Mouse (Mus musculus): ENCODE results near the gene Clasp1. TPM values are rescaled to one million over a fixed set of nuclear protein-coding genes. Genes with fewer than 3 reads are reported as not detected.

Gene Clasp1
- total and polyA plus RNA-seq, 3 experiments: 13.9 to 21.3 TPM; not detected in 1

- no peak for DNase-seq (ENCODE audit: low read depth, low spot score)
- TF ChIP-seq NRF1 (IDR thresholded peaks at IDR 0.05; ENCODE audit: insufficient read depth, low read depth, low read length, poor library complexity, severe bottlenecking): no peak
- no peak for TF ChIP-seq POLR2AphosphoS2 (IDR thresholded peaks at IDR 0.05; ENCODE audit: low read length)
- no peak for TF ChIP-seq CHD2 (IDR thresholded peaks at IDR 0.05; ENCODE audit: low read length)
- TF ChIP-seq MAX (IDR thresholded peaks at IDR 0.05; ENCODE audit: low read length): no peak
- TF ChIP-seq MEF2A (IDR thresholded peaks at IDR 0.05; ENCODE audit: extremely low read depth, insufficient replicate concordance, low read depth, low read length, poor library complexity, severe bottlenecking): no peak
- TF ChIP-seq TBP (IDR thresholded peaks at IDR 0.05; ENCODE audit: low read depth, low read length): no peak
- no peak for TF ChIP-seq ZMIZ1 (IDR thresholded peaks at IDR 0.05; ENCODE audit: low read depth, low read length)
- no peak for TF ChIP-seq UBTF (IDR thresholded peaks at IDR 0.05; ENCODE audit: borderline replicate concordance, insufficient read depth, low read depth, low read length)
- TF ChIP-seq ZNF384 (IDR thresholded peaks at IDR 0.05; ENCODE audit: low read depth, low read length): no peak
- TF ChIP-seq CHD1 (IDR thresholded peaks at IDR 0.05; ENCODE audit: low read depth, low read length): no peak
- no peak for TF ChIP-seq ZKSCAN1 (IDR thresholded peaks at IDR 0.05; ENCODE audit: low read depth, low read length)
- TF ChIP-seq USF2 (IDR thresholded peaks at IDR 0.05; ENCODE audit: borderline replicate concordance in 1 of 2, insufficient read depth in 1 of 2, low read depth in 1 of 2, low read length in 2 of 2): no peak
- TF ChIP-seq BHLHE40 (IDR thresholded peaks at IDR 0.05; ENCODE audit: borderline replicate concordance, low read depth, low read length): no peak
- no peak for TF ChIP-seq RAD21 (IDR thresholded peaks at IDR 0.05; ENCODE audit: low read depth, low read length)
- TF ChIP-seq ZC3H11A (IDR thresholded peaks at IDR 0.05; ENCODE audit: low read depth, low read length): no peak
- no peaks in the 10 kb centered on the region for H3K36me3 ChIP-seq (ENCODE audit: control insufficient read depth in 1 of 2, insufficient read depth in 2 of 2, low read length in 2 of 2)
- H3K79me2 ChIP-seq (ENCODE audit: control insufficient read depth, insufficient read depth, low read length, poor library complexity): no peaks in the 10 kb centered on the region
- H3K4me3 ChIP-seq (ENCODE audit: control insufficient read depth in 1 of 2, insufficient read depth in 1 of 2, low read depth in 2 of 2, low read length in 2 of 2): no peak overlapping the region
- H3K4me1 ChIP-seq (ENCODE audit: control insufficient read depth in 1 of 2, insufficient read depth in 2 of 2, low read length in 2 of 2): no peaks in the 10 kb centered on the region
- H3K27me3 ChIP-seq (ENCODE audit: control insufficient read depth in 1 of 2, insufficient read depth in 2 of 2, low read length in 2 of 2): no peaks in the 10 kb centered on the region
- no peak overlapping the region for H3K27ac ChIP-seq (ENCODE audit: control insufficient read depth, low read depth, low read length)
- no peak overlapping the region for H3K9ac ChIP-seq (ENCODE audit: control insufficient read depth, low read depth, low read length, poor library complexity, severe bottlenecking)
- H3K9me3 ChIP-seq (replicated peaks; ENCODE audit: insufficient read depth, low read length): no peaks in the 10 kb centered on the region
Measured at GRCm38 (mm10) chr1:118660880-118661465, 272.1 kb downstream of the Clasp1 start.

Other genes starting within 250 kb of the Clasp1 start
- not detected in 2 replicates for gene Gm29106, start 212.5 kb upstream of the Clasp1 start, total RNA-seq (2012; rRNA removed)
- under 1 TPM in 1 of 2 experiments, not detected in 1; 0.06 TPM for gene Gm29106, start 212.5 kb upstream of the Clasp1 start, polyA plus RNA-seq (2012; ENCODE audit: insufficient read depth in 1 of 2, insufficient read length in 2 of 2, low read depth in 1 of 2, low replicate concordance in 2 of 2, missing spikeins in 1 of 2)
- 164 and 167 TPM in 2 replicates for gene Tsn, start 77.3 kb upstream of the Clasp1 start, total RNA-seq (2012; rRNA removed)
- 100 to 1,000 TPM; 119 to 378 TPM for gene Tsn, start 77.3 kb upstream of the Clasp1 start, polyA plus RNA-seq (2012; ENCODE audit: insufficient read depth in 1 of 2, insufficient read length in 2 of 2, low read depth in 1 of 2, low replicate concordance in 2 of 2, missing spikeins in 1 of 2)
- gene Nifk, start 67.2 kb upstream of the Clasp1 start, total RNA-seq (2012; rRNA removed): 135 and 187 TPM in 2 replicates
- gene Nifk, start 67.2 kb upstream of the Clasp1 start, polyA plus RNA-seq (2012; ENCODE audit: insufficient read depth in 1 of 2, insufficient read length in 2 of 2, low read depth in 1 of 2, low replicate concordance in 2 of 2, missing spikeins in 1 of 2): 100 to 1,000 TPM; 133 to 316 TPM
- gene Tfcp2l1, start 238.9 kb downstream of the Clasp1 start, total RNA-seq (2012; rRNA removed): not detected in 2 replicates
- gene Tfcp2l1, start 238.9 kb downstream of the Clasp1 start, polyA plus RNA-seq (2012; ENCODE audit: insufficient read depth in 1 of 2, insufficient read length in 2 of 2, low read depth in 1 of 2, low replicate concordance in 2 of 2, missing spikeins in 1 of 2): not detected

Data from MEL (cell line).